Mouse (Mus musculus) embryo, embryonic 11.5 days (tissue): ENCODE data around the gene Hdac8.

Source experiments
- DNase-seq: peaks from one replicate; pipeline ENCODE4 v3.0.0-alpha.2; 2012; ENCODE audit warnings: low read depth, low spot score

The Hdac8 gene

GRCm38 (mm10) chrX:102504644-102505481 lies at the start of gene Hdac8:
TSS of gene Hdac8 (minus strand) at chrX:102505359.
- DNase-seq: peak; percentile 29

- no peak for DNase-seq
Measured at GRCm38 (mm10) chrX:102509205-102509604, 4.0 kb upstream of the Hdac8 start.

- DNase-seq: no peak
Measured at GRCm38 (mm10) chrX:102504179-102504578, 980 bp downstream of the Hdac8 start.

DNA sequence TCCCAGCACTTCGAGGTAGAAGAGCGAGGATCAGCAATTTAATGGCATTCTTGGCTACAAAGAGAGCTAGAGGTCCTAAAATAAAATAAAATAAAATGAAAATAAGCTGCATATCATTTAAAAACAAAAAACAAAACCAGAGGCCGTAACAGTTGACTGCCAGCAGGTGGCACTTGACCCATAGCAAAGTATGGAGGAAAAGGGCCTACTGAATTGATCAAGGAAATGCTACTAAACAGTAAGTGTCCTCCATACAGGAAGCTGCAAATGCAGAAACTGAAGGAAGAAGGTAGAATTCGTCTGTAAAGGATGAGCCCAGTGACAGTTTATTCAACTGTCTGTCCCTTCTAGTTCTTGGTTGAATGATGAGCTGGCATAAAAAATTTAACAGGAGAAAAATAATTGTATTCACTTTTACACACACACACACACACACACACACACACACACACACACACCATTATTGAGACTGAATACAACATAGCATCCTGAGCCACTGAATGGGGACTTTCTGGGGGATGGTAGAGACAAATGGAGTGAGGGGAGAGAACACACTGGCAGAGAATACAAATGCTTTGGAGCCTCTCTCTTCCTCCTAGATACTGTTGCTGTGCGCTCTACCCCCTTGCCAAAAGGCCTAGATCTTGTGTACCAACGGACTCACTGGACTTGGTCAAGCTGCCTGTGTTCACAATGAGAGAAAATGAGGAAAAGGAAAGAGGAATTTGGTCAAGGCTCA lies 11.0 kb downstream of the Hdac8 start:
- DNase-seq: no peak

- no peak for DNase-seq
Measured at GRCm38 (mm10) chrX:102485575-102485974, 19.6 kb downstream of the Hdac8 start.

DNA sequence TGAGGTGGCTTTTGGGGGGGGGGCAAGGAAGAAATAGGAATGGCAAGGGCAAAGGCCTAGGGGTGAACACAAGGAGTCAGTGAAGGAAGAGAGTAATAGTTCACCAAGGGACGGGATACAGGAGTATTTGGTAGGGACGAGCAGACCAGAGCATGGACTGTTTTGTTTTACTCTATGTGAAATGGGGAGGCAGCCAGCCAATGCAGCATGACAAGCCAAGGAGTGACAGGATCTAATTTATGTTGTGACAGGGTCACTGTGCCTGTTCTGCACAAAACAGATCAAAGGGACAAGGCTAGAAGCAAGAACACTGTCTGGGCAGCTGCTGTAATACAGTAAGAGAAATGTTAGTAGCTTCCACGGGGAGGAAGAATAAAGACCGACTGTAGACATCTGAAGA lies 25.5 kb downstream of the Hdac8 start:
- no peak for DNase-seq

- peak; percentile 32 for DNase-seq
Measured at GRCm38 (mm10) chrX:102478965-102479364, 26.2 kb downstream of the Hdac8 start.

DNA sequence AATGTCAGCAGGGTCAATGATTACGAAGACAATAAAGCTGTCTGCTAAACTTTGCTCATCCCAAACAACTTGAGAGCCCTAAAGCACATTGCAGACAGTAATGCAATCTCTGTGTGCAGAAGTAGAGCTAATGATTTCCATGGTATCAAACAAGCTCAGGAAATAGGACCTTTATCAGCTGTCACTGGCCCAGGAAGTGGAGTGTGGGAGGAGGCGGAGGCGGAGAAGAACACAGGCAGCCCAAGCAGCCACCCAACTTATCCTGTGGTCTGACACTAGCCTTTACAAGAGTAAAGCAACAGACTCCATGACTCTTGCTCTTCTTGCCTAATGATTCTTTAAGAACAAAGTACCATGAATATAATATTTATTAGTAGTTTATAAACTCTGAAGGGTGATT lies 26.7 kb downstream of the Hdac8 start:
- DNase-seq: no peak

DNA sequence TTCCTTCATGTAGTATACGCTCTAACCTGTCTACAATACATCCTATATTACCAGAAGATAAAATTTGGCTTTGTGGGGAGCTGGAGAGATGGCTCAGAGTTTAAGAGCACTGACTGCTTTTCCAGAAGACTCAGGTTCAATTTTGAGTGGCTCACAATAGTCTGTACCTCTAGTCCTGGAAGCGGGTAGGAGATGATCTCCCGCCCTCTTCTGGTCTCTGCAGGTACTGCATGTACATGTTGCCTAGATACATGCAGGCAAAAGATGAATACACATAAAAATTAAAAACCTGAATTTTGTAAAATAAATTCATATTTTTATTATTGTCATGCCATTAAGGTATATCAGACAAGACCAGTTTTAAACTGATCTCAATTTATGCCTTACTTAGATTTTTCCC lies 28.4 kb downstream of the Hdac8 start:
- peak; percentile 40 for DNase-seq

- no peak for DNase-seq
Measured at GRCm38 (mm10) chrX:102475555-102475954, 29.6 kb downstream of the Hdac8 start.

GRCm38 (mm10) chrX:102418343-102419127 lies 86.6 kb downstream of the Hdac8 start:
- DNase-seq: peak; percentile 4

GRCm38 (mm10) chrX:102416972-102417371 lies 88.2 kb downstream of the Hdac8 start:
- no peak for DNase-seq

GRCm38 (mm10) chrX:102416386-102416785 lies 88.8 kb downstream of the Hdac8 start:
- no peak for DNase-seq

DNA sequence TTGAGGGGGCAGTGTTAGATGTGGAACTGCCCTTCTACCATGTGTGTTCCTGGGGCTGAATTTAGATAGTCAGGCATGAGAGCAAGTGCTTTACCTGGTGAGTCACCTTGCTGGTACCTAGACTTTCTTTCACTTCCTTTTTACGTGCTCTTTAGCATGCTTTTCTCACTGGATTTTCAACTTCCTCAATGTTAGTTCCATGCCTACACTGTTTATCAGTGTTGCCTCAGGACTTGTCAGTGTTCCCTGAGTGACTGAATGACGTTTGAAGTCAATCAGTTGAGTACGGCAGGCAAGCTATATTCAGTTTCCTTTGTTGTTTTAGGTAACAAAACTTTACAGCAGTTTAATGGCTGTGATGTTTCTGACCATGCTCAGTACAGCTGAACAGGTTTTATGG lies 120.4 kb downstream of the Hdac8 start:
- DNase-seq: no peak

DNA sequence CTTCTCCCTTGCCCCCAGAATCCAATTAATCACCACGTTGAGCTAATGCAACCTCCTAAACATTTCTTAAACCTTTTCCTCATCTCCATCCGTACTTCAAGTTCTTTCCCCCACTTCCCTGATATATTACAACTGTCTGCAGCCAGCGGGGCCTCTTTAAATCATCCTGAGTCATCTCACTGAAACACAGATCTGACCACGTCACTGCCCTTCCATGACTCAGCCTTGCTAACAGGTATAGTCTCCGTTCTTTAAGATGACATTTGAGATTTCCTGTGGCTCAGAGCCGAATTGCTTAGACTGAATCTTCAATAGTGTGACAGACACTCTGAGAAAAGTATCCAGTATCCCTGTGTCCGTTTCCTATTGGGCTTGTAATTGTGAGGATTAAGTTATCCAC lies 122.0 kb downstream of the Hdac8 start:
- DNase-seq: no peak

GRCm38 (mm10) chrX:102366510-102366909 lies 138.6 kb downstream of the Hdac8 start:
- no peak for DNase-seq

DNA sequence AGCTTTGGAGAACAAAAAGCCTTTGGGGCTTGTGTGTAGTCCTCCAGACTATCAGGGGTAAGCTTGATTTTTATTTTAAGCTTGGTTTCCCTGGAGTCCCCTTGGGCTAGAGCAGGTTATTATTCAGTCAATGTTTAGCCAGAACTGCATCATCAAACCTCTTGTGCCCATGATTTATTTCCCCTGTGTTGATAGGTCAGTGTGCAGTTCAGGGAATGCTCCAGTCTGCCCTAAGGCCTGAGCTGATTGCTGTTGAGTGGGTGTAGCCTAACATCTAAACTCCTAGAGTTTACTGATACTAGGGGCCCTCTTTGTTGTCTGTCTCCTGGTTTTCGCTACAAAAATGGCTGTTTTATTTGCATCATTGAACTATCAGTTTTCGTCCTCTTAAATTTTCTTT lies 142.9 kb downstream of the Hdac8 start:
- DNase-seq: no peak

GRCm38 (mm10) chrX:102353412-102353811 lies 151.7 kb downstream of the Hdac8 start:
- DNase-seq: no peak

GRCm38 (mm10) chrX:102349843-102350731 lies 155.1 kb downstream of the Hdac8 start:
- no peak for DNase-seq

DNA sequence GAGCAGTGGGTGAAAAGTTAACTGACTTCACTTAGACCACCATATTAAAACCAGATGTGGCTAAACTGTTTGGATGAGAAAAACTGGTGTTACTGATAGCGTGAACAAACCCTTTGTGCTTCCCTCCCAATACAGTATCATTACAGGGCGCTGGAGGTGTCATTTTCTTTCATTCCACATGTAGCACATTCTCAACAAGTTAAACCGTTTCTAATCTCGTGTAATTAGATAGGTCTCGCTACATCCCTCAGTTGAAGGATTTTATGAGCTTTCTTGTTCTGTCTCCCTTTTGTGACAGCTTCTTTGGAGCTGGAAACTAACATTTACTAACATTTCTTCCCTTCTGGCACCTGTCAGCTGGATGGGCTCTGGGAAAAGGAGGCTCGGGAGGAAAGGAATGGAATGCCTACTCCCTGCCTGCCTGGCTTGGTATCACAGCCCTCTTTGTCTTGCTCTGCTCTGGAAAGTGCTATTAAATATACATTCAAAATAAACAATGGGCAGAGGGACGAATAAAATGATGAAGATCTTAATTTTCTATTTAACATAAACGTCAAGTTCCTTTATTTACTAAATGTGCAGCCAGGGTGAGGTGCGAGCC lies 156.2 kb downstream of the Hdac8 start:
- DNase-seq: no peak

DNA sequence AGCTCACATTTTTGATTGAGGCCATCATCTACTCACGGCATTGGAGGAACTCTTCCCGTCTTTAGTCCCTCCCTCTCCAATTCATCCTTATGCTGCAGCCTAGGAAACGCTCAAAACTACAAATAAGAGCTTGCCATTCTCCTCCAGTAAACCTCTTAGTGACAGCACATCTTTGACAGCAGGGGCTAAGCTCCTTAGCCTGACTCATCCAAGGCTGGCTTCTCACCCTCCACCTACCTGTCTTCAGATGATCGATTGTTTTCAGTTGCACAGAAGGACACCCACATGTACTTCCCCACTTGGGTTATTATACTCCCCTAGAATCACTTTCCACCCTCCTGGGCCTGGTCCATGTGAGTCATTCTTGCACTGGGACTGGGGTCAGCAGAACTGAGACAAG lies 163.5 kb downstream of the Hdac8 start:
- DNase-seq: no peak
